Mouse (Mus musculus) thymus, adult 2 months (tissue): ENCODE results near the gene Ankrd13b.

Experiments
- CTCF ChIP-seq: fragments of 200-500 bp; IDR thresholded peaks from 2 replicates; pipeline ENCODE4 v1.5.1; 2012; ENCODE audit warnings: mild to moderate bottlenecking, control low read depth, low read length, moderate library complexity, borderline replicate concordance; ENCODE audit not compliant: control insufficient read depth, poor library complexity, insufficient read depth; ENCODE audit errors: extremely low read depth
- POLR2A ChIP-seq: fragments of 200-500 bp; IDR thresholded peaks from 2 replicates; pipeline ENCODE4 v1.6.1; 2012; ENCODE audit warnings: mild to moderate bottlenecking, low read length, control low read depth, moderate library complexity; ENCODE audit not compliant: control insufficient read depth, poor library complexity, insufficient read depth; ENCODE audit errors: extremely low read depth

- TF ChIP-seq CTCF: no peak
- TF ChIP-seq POLR2A: no peak
These were observed 27.0 kb downstream of the Ankrd13b start, which contains the start of gene Coro6 for GRCm38 (mm10) chr11:77462283-77463100.
